Mouse (Mus musculus) spleen, embryonic (tissue): ENCODE measurements around the gene Kifc1.
"Not testable (repeated sequence)": the region's sequence is repeated elsewhere in the genome, so short reads cannot be mapped to it uniquely, and the experiment has no call there.

Experiments
- CTCF ChIA-PET: fragments of 350-600 bp; sonication (Branson Sonifier 250); formaldehyde crosslinking; loops from one replicate; lab custom pipeline; 2022; lab: Charles Lee

The Kifc1 gene

GRCm38 (mm10) chr17:33903911-33904651 is 13.6 kb upstream of the Kifc1 start:
- CTCF ChIA-PET = not testable (repeated sequence)

- CTCF ChIA-PET = interaction anchor here (0.5 kb wide), 1 partner anchor 68 kb away, joined by 3 read pairs; no protein-coding TSS in a partner anchor
These were observed 12.0 kb upstream of the Kifc1 start for GRCm38 (mm10) chr17:33902491-33902890.

GRCm38 (mm10) chr17:33902079-33902478 is 11.6 kb upstream of the Kifc1 start:
- CTCF ChIA-PET = interaction anchor here (0.5 to 0.6 kb wide), 2 partner anchors 67 to 249 kb away, joined by 3 read pairs; no protein-coding TSS in a partner anchor

DNA sequence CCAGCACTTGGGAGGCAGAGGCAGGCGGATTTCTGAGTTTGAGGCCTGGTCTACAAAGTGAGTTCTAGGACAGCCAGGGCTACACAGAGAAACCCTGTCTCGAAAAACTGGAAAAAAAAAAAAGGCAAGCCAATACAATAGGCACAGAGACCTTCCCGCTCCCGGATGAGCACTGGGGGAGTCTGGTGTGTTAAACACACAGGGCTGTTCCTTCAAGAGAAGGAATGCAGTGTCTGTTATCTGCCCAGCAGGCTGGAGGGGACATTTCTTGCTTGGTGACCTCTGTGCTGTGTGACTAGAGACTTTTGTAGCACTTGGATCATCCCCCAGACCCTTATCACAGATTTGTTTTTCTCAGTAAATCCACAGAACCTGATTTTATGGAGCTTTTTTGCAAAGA is 11.2 kb upstream of the Kifc1 start:
- CTCF ChIA-PET = interaction anchor here (0.6 kb wide), 1 partner anchor 250 kb away, joined by 3 read pairs; no protein-coding TSS in a partner anchor

DNA sequence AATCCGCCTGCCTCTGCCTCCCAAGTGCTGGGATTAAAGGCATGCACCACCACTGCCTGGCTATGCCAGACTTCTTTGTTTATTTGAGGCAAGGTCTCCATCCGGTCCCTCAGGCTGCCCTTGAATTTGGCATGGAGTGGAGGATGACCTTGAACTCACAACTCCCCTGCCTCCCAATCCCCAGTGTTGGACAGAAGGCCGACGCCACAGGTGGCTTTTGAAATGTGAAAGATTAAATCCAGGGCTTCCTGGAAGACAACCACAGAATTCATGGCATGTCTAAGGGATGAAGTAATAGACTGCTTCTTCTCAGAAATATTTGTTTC is 10.5 kb upstream of the Kifc1 start:
- CTCF ChIA-PET = no interaction called here

GRCm38 (mm10) chr17:33900281-33900988 is 10.0 kb upstream of the Kifc1 start:
- CTCF ChIA-PET = interaction anchor here (0.7 kb wide), 1 partner anchor 200 kb away, joined by 14 read pairs; no protein-coding TSS in a partner anchor

DNA sequence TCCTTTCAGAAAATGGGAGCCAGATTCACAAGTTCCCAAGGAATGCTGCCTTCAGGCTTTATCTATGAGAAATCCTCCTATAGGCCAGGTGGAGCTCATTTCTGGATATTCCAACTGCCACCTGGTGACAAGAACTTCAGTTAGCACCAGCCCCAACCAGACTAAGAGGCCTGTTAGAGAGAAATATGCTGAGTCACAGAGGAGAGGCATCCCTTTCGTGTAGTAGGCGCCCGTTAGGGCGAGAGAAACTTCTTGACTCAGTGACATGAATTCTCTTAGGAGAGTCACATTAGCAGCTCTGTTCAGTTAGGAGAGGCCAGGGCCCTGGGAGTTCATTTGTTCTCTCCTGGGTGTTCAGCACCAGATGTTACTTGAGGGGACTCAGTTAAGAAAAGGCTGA is 9.2 kb upstream of the Kifc1 start:
- CTCF ChIA-PET = no interaction called here

DNA sequence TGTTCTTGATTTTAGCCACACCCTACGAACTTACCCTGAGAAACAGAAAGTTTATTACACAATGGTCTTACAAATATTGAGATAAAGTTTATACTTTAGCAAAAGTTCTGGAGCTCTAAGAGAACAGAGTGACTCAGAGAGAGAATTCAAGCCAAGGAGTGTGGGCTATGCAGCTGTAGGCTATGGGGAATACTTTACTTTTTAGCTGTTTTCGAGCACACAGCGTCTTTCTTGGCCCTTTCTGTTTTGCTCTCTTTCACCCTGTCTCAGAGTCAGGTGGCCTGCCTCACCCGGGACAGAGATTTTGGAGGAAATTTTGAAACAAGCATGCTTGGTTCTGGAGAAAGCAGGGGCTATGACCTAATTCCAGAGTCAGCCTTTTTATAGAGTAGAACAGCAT is 7.7 kb upstream of the Kifc1 start:
- CTCF ChIA-PET = interaction anchor here (0.8 to 1.3 kb wide), 4 partner anchors 9 to 27 kb away, joined by 3 read pairs; partner anchors contain the start of genes Tapbp and Zbtb22

GRCm38 (mm10) chr17:33897114-33897794 is 6.8 kb upstream of the Kifc1 start:
- CTCF ChIA-PET = interaction anchor here (0.7 to 1.3 kb wide), 6 partner anchors 10 to 28 kb away, joined by 3 to 11 read pairs (median 4); no protein-coding TSS in a partner anchor

- CTCF ChIA-PET = interaction anchor here (0.7 kb wide), 1 partner anchor 30 kb away, joined by 3 read pairs; no protein-coding TSS in a partner anchor
These were observed 2.5 kb upstream of the Kifc1 start for GRCm38 (mm10) chr17:33893011-33893410.

DNA sequence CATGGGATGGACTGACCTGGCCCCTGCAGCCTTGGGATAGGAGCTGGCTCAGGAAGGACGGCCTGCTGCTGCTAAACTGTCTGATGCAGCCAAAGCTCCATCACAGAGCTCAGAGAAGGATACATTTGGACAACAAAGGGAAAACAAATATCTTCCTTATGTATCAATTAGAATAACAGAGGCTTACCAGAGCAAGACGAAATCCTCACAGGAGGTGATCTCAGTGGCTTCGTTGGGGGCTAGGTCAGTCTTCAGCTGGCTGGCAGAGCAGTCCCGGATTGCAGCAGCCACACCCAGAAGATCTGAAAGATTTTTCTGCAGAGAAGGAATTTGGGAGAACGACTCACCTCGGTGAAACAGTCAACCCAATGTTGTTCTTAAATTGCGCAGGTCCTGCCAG is 2.0 kb upstream of the Kifc1 start:
- CTCF ChIA-PET = no interaction called here

- CTCF ChIA-PET = not testable (repeated sequence)
These were observed 1.4 kb upstream of the Kifc1 start for GRCm38 (mm10) chr17:33891892-33892291.

- CTCF ChIA-PET = no interaction called here
These were observed 896 bp upstream of the Kifc1 start for GRCm38 (mm10) chr17:33891357-33891756.

GRCm38 (mm10) chr17:33889941-33890532 is 424 bp downstream of the Kifc1 start:
- CTCF ChIA-PET = not testable (repeated sequence)

- CTCF ChIA-PET = not testable (repeated sequence)
These were observed 2.2 kb downstream of the Kifc1 start for GRCm38 (mm10) chr17:33888230-33888629.

GRCm38 (mm10) chr17:33887802-33888201 is 2.7 kb downstream of the Kifc1 start:
- CTCF ChIA-PET = not testable (repeated sequence)

- CTCF ChIA-PET = not testable (repeated sequence)
These were observed 6.1 kb downstream of the Kifc1 start for GRCm38 (mm10) chr17:33884320-33884719.

GRCm38 (mm10) chr17:33875797-33876196 is 14.7 kb downstream of the Kifc1 start:
- CTCF ChIA-PET = not testable (repeated sequence)

DNA sequence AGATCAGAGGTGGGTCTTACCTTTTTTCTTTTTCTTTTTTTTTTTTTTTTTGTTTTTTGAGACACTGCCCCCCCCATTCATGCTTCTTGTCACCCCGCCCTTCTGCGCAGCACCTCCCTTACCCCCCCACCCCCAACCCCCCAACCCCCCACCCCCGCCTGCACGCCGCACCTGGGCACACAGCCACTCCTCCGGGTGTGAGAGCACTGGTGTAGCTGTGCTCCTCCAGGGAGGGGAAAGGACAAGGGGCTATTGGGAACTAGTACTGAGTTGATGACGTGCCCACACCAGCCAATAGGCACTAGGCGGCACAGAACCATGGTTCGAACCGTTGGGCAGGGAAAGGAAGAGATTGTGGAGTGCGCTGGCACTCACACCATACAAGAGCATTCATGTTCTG is 16.1 kb downstream of the Kifc1 start:
- CTCF ChIA-PET = no interaction called here

DNA sequence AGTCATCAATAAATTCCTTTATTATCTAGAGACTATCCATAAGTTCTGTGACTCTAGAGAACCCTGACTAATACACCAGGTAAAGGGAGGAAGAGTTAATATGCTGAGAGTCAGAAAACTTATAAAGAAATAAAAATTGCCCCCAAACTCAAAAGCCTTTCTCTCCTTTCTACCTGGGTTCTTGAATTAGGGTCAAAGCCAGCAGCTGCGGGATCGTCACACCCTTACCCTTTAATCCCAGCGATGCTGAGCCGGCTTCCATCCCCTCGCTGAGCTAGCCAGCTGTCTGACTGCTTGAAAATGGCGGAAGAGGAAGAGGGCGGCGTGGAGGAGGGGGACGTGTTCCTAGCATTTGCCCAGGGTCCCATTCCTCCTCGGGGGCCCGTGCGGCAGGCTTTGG is 16.9 kb downstream of the Kifc1 start, which contains the start of gene Gm7029:
Gene Gm7029, plus strand, starts transcription at position 301 of the 400 bp plus-strand sequence.
- CTCF ChIA-PET = not testable (repeated sequence)

- CTCF ChIA-PET = interaction anchor here (0.5 to 0.6 kb wide), 3 partner anchors 211 to 1578 kb away, joined by 3 to 5 read pairs (median 4); no protein-coding TSS in a partner anchor
These were observed 25.0 kb downstream of the Kifc1 start for GRCm38 (mm10) chr17:33865330-33866030.
